Mouse (Mus musculus): ENCODE results near the gene Stox2.
A peak's percentile ranks its signal among the peaks of the same experiment; 100 is the strongest.
"Not testable (repeated sequence)": the region's sequence is repeated elsewhere in the genome, so short reads cannot be mapped to it uniquely, and the experiment has no call there.

Stox2 gene

GRCm38 (mm10) chr8:47446312-47447046, at the start of gene Stox2:
Gene Stox2 (minus strand): TSS chr8:47446362.
- no peak for DNase-seq

- no peak for DNase-seq
Observed at GRCm38 (mm10) chr8:47495428-47495827, 49.3 kb upstream of the Stox2 start.

GRCm38 (mm10) chr8:47494602-47495153, 48.5 kb upstream of the Stox2 start:
- DNase-seq, result no peak

GRCm38 (mm10) chr8:47493106-47493505, 46.9 kb upstream of the Stox2 start:
- no peak for DNase-seq

- DNase-seq, result no peak
Observed at GRCm38 (mm10) chr8:47487231-47487630, 41.1 kb upstream of the Stox2 start.

- no peak for DNase-seq
Observed at GRCm38 (mm10) chr8:47482354-47483071, 36.4 kb upstream of the Stox2 start.

- DNase-seq, result no peak
Observed at GRCm38 (mm10) chr8:47480039-47480438, 33.9 kb upstream of the Stox2 start.

GRCm38 (mm10) chr8:47461650-47462049, 15.5 kb upstream of the Stox2 start:
- DNase-seq, result peak; percentile 26

- DNase-seq, result no peak
Observed at GRCm38 (mm10) chr8:47459216-47459749, 13.1 kb upstream of the Stox2 start.

GRCm38 (mm10) chr8:47458591-47458990, 12.4 kb upstream of the Stox2 start:
- DNase-seq, result no peak

- not testable (repeated sequence) for DNase-seq
Observed at GRCm38 (mm10) chr8:47449211-47449610, 3.0 kb upstream of the Stox2 start.

- no peak for DNase-seq
Observed at GRCm38 (mm10) chr8:47439271-47439670, 6.9 kb downstream of the Stox2 start.

- DNase-seq, result no peak
Observed at GRCm38 (mm10) chr8:47437976-47438375, 8.2 kb downstream of the Stox2 start.

GRCm38 (mm10) chr8:47435861-47436260, 10.3 kb downstream of the Stox2 start:
- no peak for DNase-seq

GRCm38 (mm10) chr8:47435412-47435811, 10.8 kb downstream of the Stox2 start:
- no peak for DNase-seq

GRCm38 (mm10) chr8:47431263-47431662, 14.9 kb downstream of the Stox2 start:
- DNase-seq, result no peak

- DNase-seq, result not testable (repeated sequence)
Observed at GRCm38 (mm10) chr8:47414258-47414525, 32.0 kb downstream of the Stox2 start.

- DNase-seq, result peak; percentile 68
Observed at GRCm38 (mm10) chr8:47413524-47414257, 32.5 kb downstream of the Stox2 start.

GRCm38 (mm10) chr8:47412696-47413523, 33.3 kb downstream of the Stox2 start:
- peak; percentile 33 for DNase-seq

- no peak for DNase-seq
Observed at GRCm38 (mm10) chr8:47411994-47412695, 34.0 kb downstream of the Stox2 start.

GRCm38 (mm10) chr8:47411321-47411720, 34.8 kb downstream of the Stox2 start:
- DNase-seq, result no peak

- DNase-seq, result no peak
Observed at GRCm38 (mm10) chr8:47409061-47409460, 37.1 kb downstream of the Stox2 start.
